ENCODE assay signal across 9 mouse cellular contexts in genomic region chrY:90728905-90729256, GRCm38 (mm10). TPM values are rescaled to one million over a fixed set of nuclear protein-coding genes. Genes with fewer than 3 reads are reported as not detected.
DNase-seq lines count a peak whose midpoint lies in the region; ATAC-seq and TF ChIP-seq lines count a peak whose summit lies in the region.
"Not testable (repeated sequence)": the region's sequence is repeated elsewhere in the genome, so short reads cannot be mapped to it uniquely, and the experiment has no call there.
"Had no signal": no experiment of that assay in that cellular context is flagged by ENCODE, and none has a peak within 500 bp of the region (broad histone marks: within the 10 kb centered on the region; RNA-seq: fewer than 3 reads in every experiment).

No protein-coding gene starts in this region.

- TF ChIP-seq CTCF in lung, postnatal 0 days (IDR thresholded peaks at IDR 0.05); stomach, postnatal 0 days (IDR thresholded peaks at IDR 0.05; ENCODE audit: low read depth): not testable (repeated sequence)

- not testable (repeated sequence) for H3K36me3 ChIP-seq in forebrain, embryonic 15.5 days; hindbrain, embryonic 11.5 days (ENCODE audit: control insufficient read depth, insufficient read depth, low read length); lung, postnatal 0 days (ENCODE audit: insufficient read depth, low read length); neural tube, embryonic 13.5 days; stomach, postnatal 0 days (ENCODE audit: control insufficient read depth, insufficient read depth, low read length)

- H3K27me3 ChIP-seq in forebrain, embryonic 15.5 days; hindbrain, embryonic 11.5 days (ENCODE audit: control insufficient read depth, insufficient read depth, low read length); lung, postnatal 0 days (replicated peaks; ENCODE audit: insufficient read depth, low read length); neural tube, embryonic 13.5 days; stomach, postnatal 0 days (ENCODE audit: control insufficient read depth, insufficient read depth, low read length): not testable (repeated sequence)

- not testable (repeated sequence) for H3K27ac ChIP-seq in forebrain, embryonic 15.5 days (replicated peaks); hindbrain, embryonic 11.5 days (ENCODE audit: low read depth, low read length); lung, postnatal 0 days (ENCODE audit: low read length); neural tube, embryonic 13.5 days (replicated peaks); stomach, postnatal 0 days (replicated peaks)

- TF ChIP-seq EP300 in lung, postnatal 0 days (IDR thresholded peaks at IDR 0.05); stomach, postnatal 0 days (optimal IDR thresholded peaks at IDR 0.05): not testable (repeated sequence)

- H3K4me1 ChIP-seq in forebrain, embryonic 15.5 days; hindbrain, embryonic 11.5 days (replicated peaks; ENCODE audit: control insufficient read depth, insufficient read depth, low read length); lung, postnatal 0 days (ENCODE audit: insufficient read depth, low read depth, low read length); neural tube, embryonic 13.5 days (replicated peaks); stomach, postnatal 0 days (replicated peaks; ENCODE audit: control insufficient read depth, insufficient read depth): not testable (repeated sequence)

- H3K4me3 ChIP-seq in forebrain, embryonic 15.5 days; hindbrain, embryonic 11.5 days (ENCODE audit: low read depth, low read length); lung, postnatal 0 days (ENCODE audit: low read depth, low read length); neural tube, embryonic 13.5 days; stomach, postnatal 0 days (ENCODE audit: low read depth, low read length): not testable (repeated sequence)

- WGBS in forebrain, embryonic 15.5 days = 77% methylated on average over 15 of the region's 17 CpGs
- 66% methylated on average over 13 of the region's 17 CpGs for WGBS in hindbrain, embryonic 11.5 days
- 58% methylated on average over 14 of the region's 17 CpGs for WGBS in lung, postnatal 0 days
- 81% methylated on average over 16 of the region's 17 CpGs for WGBS in neural tube, embryonic 13.5 days
- WGBS in stomach, postnatal 0 days = 47% methylated on average over 10 of the region's 17 CpGs

- DNase-seq in CD4-positive, CD25-positive, alpha-beta regulatory T cell, adult 2 months (ENCODE audit: low read depth, low spot score) = peak; percentile 39
- DNase-seq in cerebellum, adult 18-20 months = peak; percentile 43 to 46
- DNase-seq in hindbrain, embryonic 11.5 days (ENCODE audit: low spot score); lung, postnatal 0 days (ENCODE audit: low spot score); stomach, postnatal 0 days (ENCODE audit: low spot score): not testable (repeated sequence)
- peak; percentile 42 for DNase-seq in kidney, postnatal 10 days

- ATAC-seq in forebrain, embryonic 15.5 days (replicated peaks) = peak; percentile 67; the same call in 1 of the 2 replicates
- peak; percentile 79 for ATAC-seq in hindbrain, embryonic 11.5 days (ENCODE audit: low FRiP score)
- peak; percentile 35; the same call in 1 of the 2 replicates for ATAC-seq in lung, postnatal 0 days
- peak; percentile 60; the same call in 1 of the 2 replicates for ATAC-seq in neural tube, embryonic 13.5 days (ENCODE audit: low read depth)
- peak; percentile 67; the same call in 1 of the 2 replicates for ATAC-seq in stomach, postnatal 0 days (ENCODE audit: low FRiP score, low TSS enrichment)

- not testable (repeated sequence) for H3K9me3 ChIP-seq in forebrain, embryonic 15.5 days; hindbrain, embryonic 11.5 days (ENCODE audit: control insufficient read depth, low read length); lung, postnatal 0 days (ENCODE audit: low read length); neural tube, embryonic 13.5 days; stomach, postnatal 0 days (ENCODE audit: control insufficient read depth, low read length)

- H3K4me2 ChIP-seq in forebrain, embryonic 15.5 days (replicated peaks); hindbrain, embryonic 11.5 days (replicated peaks; ENCODE audit: low read depth, low read length); lung, postnatal 0 days (replicated peaks; ENCODE audit: low read depth, low read length); neural tube, embryonic 13.5 days; stomach, postnatal 0 days (replicated peaks; ENCODE audit: low read depth): not testable (repeated sequence)

- not testable (repeated sequence) for H3K9ac ChIP-seq in forebrain, embryonic 15.5 days (replicated peaks); hindbrain, embryonic 11.5 days (ENCODE audit: low read depth, low read length); lung, postnatal 0 days (replicated peaks; ENCODE audit: low read depth); neural tube, embryonic 13.5 days; stomach, postnatal 0 days (ENCODE audit: low read length)

RNA-seq across cellular contexts. Expression of gene Gm21860, which starts 25.7 kb away (rescaled TPM):
- polyA plus RNA-seq in forebrain, embryonic 15.5 days (2015; fragmentation: Nextera tagmentation; extraction: Ambion mirVana) = not detected in 2 replicates
- polyA plus RNA-seq in hindbrain, embryonic 11.5 days (2014; fragmentation: Nextera tagmentation; extraction: Ambion mirVana) = not detected in 2 replicates
- not detected in 2 replicates for polyA plus RNA-seq in lung, postnatal 0 days (2015; fragmentation: Nextera tagmentation; extraction: Ambion mirVana)
- polyA plus RNA-seq in neural tube, embryonic 13.5 days (2015; fragmentation: Nextera tagmentation; extraction: Ambion mirVana) = not detected in 2 replicates
- polyA plus RNA-seq in stomach, postnatal 0 days (2015; fragmentation: Nextera tagmentation; extraction: Ambion mirVana) = not detected in 2 replicates
- polyA plus RNA-seq: adrenal gland, adult 2 months had no signal

RNA-seq across cellular contexts. Expression of gene Gm47283, which starts 55.7 kb away (rescaled TPM):
- polyA plus RNA-seq in forebrain, embryonic 15.5 days (2015; fragmentation: Nextera tagmentation; extraction: Ambion mirVana) = not detected in 2 replicates
- polyA plus RNA-seq in hindbrain, embryonic 11.5 days (2014; fragmentation: Nextera tagmentation; extraction: Ambion mirVana) = not detected in 2 replicates
- not detected in 2 replicates for polyA plus RNA-seq in lung, postnatal 0 days (2015; fragmentation: Nextera tagmentation; extraction: Ambion mirVana)
- polyA plus RNA-seq in neural tube, embryonic 13.5 days (2015; fragmentation: Nextera tagmentation; extraction: Ambion mirVana) = not detected in 2 replicates
- not detected in 2 replicates for polyA plus RNA-seq in stomach, postnatal 0 days (2015; fragmentation: Nextera tagmentation; extraction: Ambion mirVana)
- polyA plus RNA-seq: adrenal gland, adult 2 months had no signal
